Comparison of ENCODE assay signal across 1 mouse cellular context in the genomic region with DNA sequence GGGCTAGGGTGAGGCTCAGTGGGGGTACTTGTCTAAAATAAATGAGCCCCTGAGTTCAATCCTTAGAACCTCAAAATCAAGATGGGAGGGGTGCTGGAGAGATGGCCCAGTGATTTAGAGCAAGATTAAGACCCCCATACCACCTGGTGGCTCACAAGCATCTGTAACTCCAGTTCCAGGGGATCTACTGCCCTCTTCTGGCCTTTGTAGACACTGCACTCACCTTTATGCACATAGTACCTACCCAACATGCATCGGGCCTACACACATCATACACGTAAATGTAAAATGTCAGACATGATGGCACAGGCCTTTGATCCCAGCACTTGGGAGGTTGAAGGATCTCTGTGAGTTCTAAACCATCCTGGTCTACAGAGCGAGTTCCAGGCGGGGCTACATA.
A peak's percentile ranks its signal among the peaks of the same experiment; 100 is the strongest.
TF ChIP-seq lines count a peak whose summit lies in the region.

No protein-coding gene starts in this region.

TF ChIP-seq in CH12.LX, 34 proteins besides CTCF, POLR2A, EP300 and RAD21:
- TF ChIP-seq PAX5 (IDR thresholded peaks at IDR 0.05; ENCODE audit: low read length), result no peak
- peak; percentile 44 for TF ChIP-seq SMC3 (IDR thresholded peaks at IDR 0.05; ENCODE audit: low read depth, low read length)
